In genomic region chr4:83177471-83177870, GRCm38 (mm10) we compare ENCODE assay signal across 25 mouse cellular contexts.
"Had no signal": no experiment of that assay in that cellular context is flagged by ENCODE, and none has a peak within 500 bp of the region (broad histone marks: within the 10 kb centered on the region; RNA-seq: fewer than 3 reads in every experiment).

No protein-coding gene starts in this region.

- DNase-seq: cerebellum, adult 18-20 months; cerebellum, adult 2 months; cerebellum, adult 8-10 months; cerebellum, adult 9-10 months; cerebellum, adult 9-11 months; cerebellum, postnatal 10 days; cerebellum, postnatal 14 days; cerebellum, postnatal 36 days; embryo, embryonic 11 days; forebrain, postnatal 0 days; gastrocnemius, adult 2 months; gastrocnemius, postnatal 10 days; gastrocnemius, postnatal 14 days; gastrocnemius, postnatal 25 days; gastrocnemius, postnatal 36 days; heart, adult 2 months had no signal

- H3K9ac ChIP-seq: embryonic facial prominence, embryonic 12.5 days; embryonic facial prominence, embryonic 13.5 days; embryonic facial prominence, embryonic 15.5 days; forebrain, embryonic 12.5 days; forebrain, embryonic 13.5 days; forebrain, embryonic 15.5 days; forebrain, postnatal 0 days had no signal

- ATAC-seq: forebrain, embryonic 13.5 days; forebrain, embryonic 14.5 days; forebrain, embryonic 15.5 days; forebrain, postnatal 0 days had no signal

- H3K27ac ChIP-seq: embryonic facial prominence, embryonic 10.5 days; embryonic facial prominence, embryonic 12.5 days; embryonic facial prominence, embryonic 13.5 days; embryonic facial prominence, embryonic 15.5 days; forebrain, embryonic 12.5 days; forebrain, embryonic 13.5 days; forebrain, embryonic 15.5 days; gastrocnemius, adult 2 months; heart, adult 2 months had no signal

- H3K36me3 ChIP-seq: embryonic facial prominence, embryonic 10.5 days; embryonic facial prominence, embryonic 12.5 days; embryonic facial prominence, embryonic 13.5 days; embryonic facial prominence, embryonic 15.5 days; forebrain, embryonic 12.5 days; forebrain, embryonic 15.5 days had no signal

- H3K4me2 ChIP-seq: embryonic facial prominence, embryonic 12.5 days; embryonic facial prominence, embryonic 13.5 days; embryonic facial prominence, embryonic 15.5 days; forebrain, embryonic 12.5 days; forebrain, embryonic 13.5 days; forebrain, embryonic 15.5 days had no signal

- H3K4me3 ChIP-seq: embryonic facial prominence, embryonic 10.5 days; embryonic facial prominence, embryonic 12.5 days; embryonic facial prominence, embryonic 13.5 days; embryonic facial prominence, embryonic 15.5 days; erythroblast, embryonic 14.5 days; forebrain, embryonic 12.5 days; forebrain, embryonic 13.5 days; forebrain, embryonic 15.5 days; gastrocnemius, adult 2 months; heart, adult 2 months had no signal

- H3K27me3 ChIP-seq: embryonic facial prominence, embryonic 12.5 days; embryonic facial prominence, embryonic 13.5 days; embryonic facial prominence, embryonic 15.5 days; forebrain, embryonic 12.5 days; forebrain, embryonic 13.5 days; forebrain, embryonic 15.5 days had no signal

- H3K9me3 ChIP-seq: embryonic facial prominence, embryonic 10.5 days; embryonic facial prominence, embryonic 12.5 days; embryonic facial prominence, embryonic 13.5 days; embryonic facial prominence, embryonic 15.5 days; forebrain, embryonic 12.5 days; forebrain, embryonic 13.5 days; forebrain, embryonic 15.5 days had no signal
